ENCODE assay signal across 8 mouse cellular contexts in the genomic region with DNA sequence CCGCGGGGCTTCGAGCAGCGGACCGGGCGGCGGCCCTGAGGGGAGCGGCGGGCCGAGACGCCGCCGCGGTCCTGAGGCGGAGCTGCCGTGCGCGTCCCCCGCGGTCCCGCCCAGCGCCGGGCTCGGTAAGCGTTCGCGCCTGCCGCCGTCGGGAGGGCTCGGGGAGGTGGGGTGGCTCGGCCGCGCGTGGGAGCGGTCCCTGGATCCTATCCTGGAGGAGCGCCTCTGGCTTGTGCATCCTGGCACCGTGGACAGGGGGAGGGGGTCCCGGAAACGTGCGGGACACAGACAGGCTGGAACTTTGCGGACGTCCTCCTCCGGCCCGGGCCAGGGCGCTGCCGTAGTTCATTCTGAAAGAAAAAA. TPM values are rescaled to one million over a fixed set of nuclear protein-coding genes. Genes with fewer than 3 reads are reported as not detected.
A peak's percentile ranks its signal among the peaks of the same experiment; 100 is the strongest.
DNase-seq lines count a peak whose midpoint lies in the region; ATAC-seq and TF ChIP-seq lines count a peak whose summit lies in the region.

No protein-coding gene starts in this region.

- peak overlapping the region; percentile 65 for H3K27ac ChIP-seq in MEL (ENCODE audit: control insufficient read depth, low read depth, low read length)
- H3K27ac ChIP-seq in forebrain, embryonic 16.5 days (ENCODE audit: low read length): peak overlapping the region; percentile 87
- peak overlapping the region; percentile 76 for H3K27ac ChIP-seq in hindbrain, embryonic 12.5 days
- peak overlapping the region; percentile 69 for H3K27ac ChIP-seq in lung, postnatal 0 days (ENCODE audit: low read length)

- no peak for DNase-seq in MEL (ENCODE audit: low read depth, low spot score)
- peak; percentile 35 for DNase-seq in c-Kit-positive CD71-negative TER-119-negative erythroid progenitor cells, embryonic 14.5 days (ENCODE audit: low read depth)
- peak; percentile 57 for DNase-seq in left cerebral cortex, adult 11 months (ENCODE audit: low spot score)
- DNase-seq in lung, postnatal 0 days (ENCODE audit: low spot score): peak; percentile 68
- peak; percentile 83 for DNase-seq in ovary, postnatal 36 days (ENCODE audit: low spot score)
- DNase-seq in embryo, embryonic 9.5 days (ENCODE audit: extremely low spot score): no peak

- under 1% methylated on average over 43 of the region's 47 CpGs for WGBS in forebrain, embryonic 16.5 days
- WGBS in hindbrain, embryonic 12.5 days: under 1% methylated on average over 46 of the region's 47 CpGs
- 1% methylated on average over 41 of the region's 47 CpGs for WGBS in lung, postnatal 0 days

- TF ChIP-seq EP300 in MEL (IDR thresholded peaks at IDR 0.05; ENCODE audit: low read depth in 1 of 2, low read length in 2 of 2): no peak
- TF ChIP-seq EP300 in lung, postnatal 0 days (IDR thresholded peaks at IDR 0.05): no peak

- peaks cover 34% of the 10 kb centered on the region for H3K79me2 ChIP-seq in MEL (ENCODE audit: control insufficient read depth, insufficient read depth, low read length, poor library complexity)

- peaks cover 19 to 32% of the 10 kb centered on the region in 2 experiments for H3K4me1 ChIP-seq in MEL (ENCODE audit: control insufficient read depth in 1 of 2, insufficient read depth in 2 of 2, low read length in 2 of 2)
- H3K4me1 ChIP-seq in forebrain, embryonic 16.5 days (replicated peaks; ENCODE audit: control insufficient read depth, insufficient read depth, low read length): peaks cover 42% of the 10 kb centered on the region
- peaks cover 22% of the 10 kb centered on the region for H3K4me1 ChIP-seq in hindbrain, embryonic 12.5 days
- H3K4me1 ChIP-seq in lung, postnatal 0 days (ENCODE audit: insufficient read depth, low read depth, low read length): peaks cover 12% of the 10 kb centered on the region

- H3K4me3 ChIP-seq in MEL (ENCODE audit: control insufficient read depth in 1 of 2, insufficient read depth in 1 of 2, low read depth in 2 of 2, low read length in 2 of 2): peak overlapping the region; percentile 87 to 97
- H3K4me3 ChIP-seq in forebrain, embryonic 16.5 days (replicated peaks; ENCODE audit: low read length): peak overlapping the region; percentile 62
- peak overlapping the region; percentile 84 for H3K4me3 ChIP-seq in hindbrain, embryonic 12.5 days
- peak overlapping the region; percentile 88 for H3K4me3 ChIP-seq in lung, postnatal 0 days (ENCODE audit: low read depth, low read length)

- H3K36me3 ChIP-seq in MEL (ENCODE audit: control insufficient read depth in 1 of 2, insufficient read depth in 2 of 2, low read length in 2 of 2): peaks cover 0 to 40% of the 10 kb centered on the region in 2 experiments; a peak in 2 of 4 replicates
- H3K36me3 ChIP-seq in forebrain, embryonic 16.5 days (ENCODE audit: control insufficient read depth, insufficient read depth): no peaks in the 10 kb centered on the region
- H3K36me3 ChIP-seq in hindbrain, embryonic 12.5 days: no peaks in the 10 kb centered on the region
- H3K36me3 ChIP-seq in lung, postnatal 0 days (ENCODE audit: insufficient read depth, low read length): no peaks in the 10 kb centered on the region

- peak overlapping the region; percentile 89 for H3K4me2 ChIP-seq in forebrain, embryonic 16.5 days (ENCODE audit: low read length)
- peak overlapping the region; percentile 84 for H3K4me2 ChIP-seq in hindbrain, embryonic 12.5 days (replicated peaks)
- H3K4me2 ChIP-seq in lung, postnatal 0 days (replicated peaks; ENCODE audit: low read depth, low read length): peak overlapping the region; percentile 91

- no peaks in the 10 kb centered on the region for H3K9me3 ChIP-seq in MEL (replicated peaks; ENCODE audit: insufficient read depth, low read length)
- H3K9me3 ChIP-seq in forebrain, embryonic 16.5 days (ENCODE audit: control insufficient read depth, low read length): no peaks in the 10 kb centered on the region
- H3K9me3 ChIP-seq in hindbrain, embryonic 12.5 days (replicated peaks): no peaks in the 10 kb centered on the region
- no peaks in the 10 kb centered on the region for H3K9me3 ChIP-seq in lung, postnatal 0 days (ENCODE audit: low read length)

- TF ChIP-seq RAD21 in MEL (IDR thresholded peaks at IDR 0.05; ENCODE audit: low read depth, low read length): no peak

- H3K9ac ChIP-seq in MEL (ENCODE audit: control insufficient read depth, low read depth, low read length, poor library complexity, severe bottlenecking): peak overlapping the region; percentile 93
- H3K9ac ChIP-seq in forebrain, embryonic 16.5 days (replicated peaks; ENCODE audit: low read depth, low read length): peak overlapping the region; percentile 94
- peak overlapping the region; percentile 76 for H3K9ac ChIP-seq in hindbrain, embryonic 12.5 days
- peak overlapping the region; percentile 64 for H3K9ac ChIP-seq in lung, postnatal 0 days (replicated peaks; ENCODE audit: low read depth)

- TF ChIP-seq POLR2A in MEL (IDR thresholded peaks at IDR 0.05; ENCODE audit: control insufficient read depth in 1 of 2, insufficient read depth in 1 of 2, low read depth in 1 of 2, low read length in 2 of 2, poor library complexity in 1 of 2): no peak; a peak in 1 of 4 replicates

- no peaks in the 10 kb centered on the region for H3K27me3 ChIP-seq in MEL (ENCODE audit: control insufficient read depth in 1 of 2, insufficient read depth in 2 of 2, low read length in 2 of 2)
- H3K27me3 ChIP-seq in forebrain, embryonic 16.5 days (replicated peaks; ENCODE audit: control insufficient read depth, insufficient read depth, low read length): no peaks in the 10 kb centered on the region
- H3K27me3 ChIP-seq in hindbrain, embryonic 12.5 days: peaks cover 9% of the 10 kb centered on the region; the same call in 1 of the 2 replicates
- no peaks in the 10 kb centered on the region for H3K27me3 ChIP-seq in lung, postnatal 0 days (replicated peaks; ENCODE audit: insufficient read depth, low read length)

- ATAC-seq in forebrain, embryonic 16.5 days: peak; percentile 87
- peak; percentile 81 for ATAC-seq in hindbrain, embryonic 12.5 days (ENCODE audit: low FRiP score)
- peak; percentile 92 for ATAC-seq in lung, postnatal 0 days

- TF ChIP-seq CTCF in MEL (IDR thresholded peaks at IDR 0.05 in 2 of 3, conservative IDR thresholded peaks at IDR 0.05 in 1 of 3; ENCODE audit: control insufficient read depth in 1 of 3, insufficient read depth in 1 of 3, low read depth in 2 of 3, low read length in 3 of 3, poor library complexity in 1 of 3, severe bottlenecking in 1 of 3): no peak
- TF ChIP-seq CTCF in lung, postnatal 0 days (IDR thresholded peaks at IDR 0.05): no peak

TF ChIP-seq in MEL, 35 proteins besides CTCF, POLR2A, EP300 and RAD21 (continues in another document):
- TF ChIP-seq KAT2A (conservative IDR thresholded peaks at IDR 0.05; ENCODE audit: low read depth, low read length): no peak
- TF ChIP-seq JUND (IDR thresholded peaks at IDR 0.05; ENCODE audit: low read depth, low read length): no peak
- TF ChIP-seq MYC (IDR thresholded peaks at IDR 0.05; ENCODE audit: low read depth, low read length): no peak
- TF ChIP-seq MAX (IDR thresholded peaks at IDR 0.05; ENCODE audit: low read length): no peak; the same call in 1 of the 2 replicates
- no peak for TF ChIP-seq USF2 (IDR thresholded peaks at IDR 0.05; ENCODE audit: borderline replicate concordance in 1 of 2, insufficient read depth in 1 of 2, low read depth in 1 of 2, low read length in 2 of 2)
- TF ChIP-seq CHD1 (IDR thresholded peaks at IDR 0.05; ENCODE audit: low read depth, low read length): no peak
- TF ChIP-seq POLR2AphosphoS5 (IDR thresholded peaks at IDR 0.05; ENCODE audit: borderline replicate concordance, low read depth, low read length): no peak

RNA-seq across cellular contexts. Expression of gene Ptpra, which starts 0.3 kb away (rescaled TPM):
- total RNA-seq in MEL (2012; rRNA removed): 28.1 and 33.0 TPM in 2 replicates
- 10 to 100 TPM in 1 of 2 experiments, not detected in 1; 68.3 TPM for polyA plus RNA-seq in MEL (2012; ENCODE audit: insufficient read depth in 1 of 2, insufficient read length in 2 of 2, low read depth in 1 of 2, low replicate concordance in 2 of 2, missing spikeins in 1 of 2)
- polyA plus RNA-seq in forebrain, embryonic 16.5 days (2015; fragmentation: Nextera tagmentation; extraction: Ambion mirVana): 152 and 160 TPM in 2 replicates
- 129 and 138 TPM in 2 replicates for polyA plus RNA-seq in hindbrain, embryonic 12.5 days (2016; fragmentation: Nextera tagmentation; extraction: Ambion mirVana)
- polyA plus RNA-seq in lung, postnatal 0 days (2015; fragmentation: Nextera tagmentation; extraction: Ambion mirVana): 46.1 and 52.1 TPM in 2 replicates

RNA-seq across cellular contexts. Expression of gene Pced1a, which starts 25.9 kb away (rescaled TPM):
- total RNA-seq in MEL (2012; rRNA removed): 5.1 and 6.5 TPM in 2 replicates
- 10 to 100 TPM in 1 of 2 experiments, not detected in 1; 13.7 TPM for polyA plus RNA-seq in MEL (2012; ENCODE audit: insufficient read depth in 1 of 2, insufficient read length in 2 of 2, low read depth in 1 of 2, low replicate concordance in 2 of 2, missing spikeins in 1 of 2)
- polyA plus RNA-seq in forebrain, embryonic 16.5 days (2015; fragmentation: Nextera tagmentation; extraction: Ambion mirVana): 17.3 and 17.8 TPM in 2 replicates
- polyA plus RNA-seq in hindbrain, embryonic 12.5 days (2016; fragmentation: Nextera tagmentation; extraction: Ambion mirVana): 12.3 and 12.4 TPM in 2 replicates
- 6.8 and 8.0 TPM in 2 replicates for polyA plus RNA-seq in lung, postnatal 0 days (2015; fragmentation: Nextera tagmentation; extraction: Ambion mirVana)

RNA-seq across cellular contexts. Expression of gene Vps16, which starts 26.3 kb away (rescaled TPM):
- total RNA-seq in MEL (2012; rRNA removed): 86.2 and 90.0 TPM in 2 replicates
- 100 to 1,000 TPM in 1 of 2 experiments, not detected in 1; 114 TPM for polyA plus RNA-seq in MEL (2012; ENCODE audit: insufficient read depth in 1 of 2, insufficient read length in 2 of 2, low read depth in 1 of 2, low replicate concordance in 2 of 2, missing spikeins in 1 of 2)
- polyA plus RNA-seq in forebrain, embryonic 16.5 days (2015; fragmentation: Nextera tagmentation; extraction: Ambion mirVana): 134 and 138 TPM in 2 replicates
- polyA plus RNA-seq in hindbrain, embryonic 12.5 days (2016; fragmentation: Nextera tagmentation; extraction: Ambion mirVana): 107 and 115 TPM in 2 replicates
- 46.8 and 47.0 TPM in 2 replicates for polyA plus RNA-seq in lung, postnatal 0 days (2015; fragmentation: Nextera tagmentation; extraction: Ambion mirVana)

RNA-seq across cellular contexts. Expression of gene Tmem239, which starts 44.1 kb away (rescaled TPM):
- not detected in 2 replicates for total RNA-seq in MEL (2012; rRNA removed)
- under 1 TPM in 1 of 2 experiments, not detected in 1; 0.11 TPM for polyA plus RNA-seq in MEL (2012; ENCODE audit: insufficient read depth in 1 of 2, insufficient read length in 2 of 2, low read depth in 1 of 2, low replicate concordance in 2 of 2, missing spikeins in 1 of 2)
- polyA plus RNA-seq in forebrain, embryonic 16.5 days (2015; fragmentation: Nextera tagmentation; extraction: Ambion mirVana): 0.27 TPM in 1 of 2 replicates, not detected in the other
- not detected in 2 replicates for polyA plus RNA-seq in hindbrain, embryonic 12.5 days (2016; fragmentation: Nextera tagmentation; extraction: Ambion mirVana)
- polyA plus RNA-seq in lung, postnatal 0 days (2015; fragmentation: Nextera tagmentation; extraction: Ambion mirVana): not detected in 2 replicates

RNA-seq across cellular contexts. Expression of gene 1700020A23Rik, which starts 45.4 kb away (rescaled TPM):
- not detected in 2 replicates for total RNA-seq in MEL (2012; rRNA removed)
- not detected for polyA plus RNA-seq in MEL (2012; ENCODE audit: insufficient read depth in 1 of 2, insufficient read length in 2 of 2, low read depth in 1 of 2, low replicate concordance in 2 of 2, missing spikeins in 1 of 2)
- polyA plus RNA-seq in forebrain, embryonic 16.5 days (2015; fragmentation: Nextera tagmentation; extraction: Ambion mirVana): 0.73 and 0.86 TPM in 2 replicates
- polyA plus RNA-seq in hindbrain, embryonic 12.5 days (2016; fragmentation: Nextera tagmentation; extraction: Ambion mirVana): 0.35 TPM in 1 of 2 replicates, not detected in the other
- not detected in 2 replicates for polyA plus RNA-seq in lung, postnatal 0 days (2015; fragmentation: Nextera tagmentation; extraction: Ambion mirVana)

Comparison
In these comparisons a context has a peak if more than half of its experiments do, and no peak if none do; other contexts are left out.
1. DNase-seq: peak in c-Kit-positive CD71-negative TER-119-negative erythroid progenitor cells, embryonic 14.5 days (single experiment), left cerebral cortex, adult 11 months (single experiment), lung, postnatal 0 days (single experiment) and ovary, postnatal 36 days (single experiment); none in MEL (single experiment) and embryo, embryonic 9.5 days (single experiment).
2. Peak in every context shown above with its lines, with median percentiles within 50 percentile points of each other: H3K27ac ChIP-seq, H3K4me3 ChIP-seq, H3K9ac ChIP-seq, ATAC-seq and H3K4me2 ChIP-seq.